Mouse (Mus musculus) lung, postnatal 10 days (tissue): ENCODE measurements at regions not wholly inside any gene's neighbourhood (a gene's known extent, or its start where the extent isn't known, plus 50 kb on each side); places are given as distances from the start of the nearest gene placed in this dataset.
"Not testable (repeated sequence)": the region's sequence is repeated elsewhere in the genome, so short reads cannot be mapped to it uniquely, and the experiment has no call there.

Source experiments
- DNase-seq: peaks from one replicate; pipeline ENCODE4 v3.0.0; 2021

DNA sequence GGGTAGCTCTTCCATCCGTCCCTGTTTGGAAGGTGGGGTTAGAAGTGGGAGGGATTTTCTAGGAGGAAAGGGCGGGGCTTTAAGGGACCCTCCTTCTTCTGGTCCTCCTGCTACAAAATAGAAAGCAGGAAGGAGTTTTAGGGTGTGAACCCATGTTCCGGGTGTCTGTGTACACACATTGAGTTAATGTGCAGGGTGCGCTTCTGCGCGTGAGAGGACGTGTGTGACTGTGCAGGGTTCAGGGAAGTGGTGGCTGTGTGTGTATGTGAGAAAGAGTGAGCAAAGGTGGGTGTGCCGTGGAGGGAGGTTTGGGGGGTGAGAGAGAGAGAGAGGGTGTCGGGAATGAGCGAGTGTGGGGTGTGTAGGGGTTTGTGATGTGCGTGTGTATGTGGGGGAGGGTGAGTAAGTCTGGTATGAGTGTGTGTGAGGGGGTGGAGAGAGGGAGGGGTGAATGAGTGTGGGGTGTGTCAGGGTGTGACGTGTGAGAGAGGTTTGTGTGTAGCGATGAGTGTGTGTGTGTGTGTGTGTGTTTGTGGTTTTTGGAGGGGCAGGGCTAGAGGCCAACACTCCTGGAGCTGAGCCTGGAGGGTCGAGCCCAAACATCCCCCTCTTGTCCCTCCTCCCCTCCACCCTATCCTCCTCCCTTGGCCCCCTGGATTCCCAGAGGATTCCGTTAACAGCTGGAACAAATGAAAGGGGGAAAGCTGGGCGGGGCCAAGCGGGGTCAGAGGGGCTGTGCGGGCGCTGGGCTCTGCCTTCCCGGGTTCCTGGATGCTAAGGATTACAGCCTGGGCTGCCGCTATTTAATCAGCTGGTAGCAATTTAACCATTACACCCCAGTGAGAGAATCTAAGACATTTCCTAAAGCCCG, 95.3 kb upstream of the Med13l start:
- DNase-seq: peak; percentile 81

DNA sequence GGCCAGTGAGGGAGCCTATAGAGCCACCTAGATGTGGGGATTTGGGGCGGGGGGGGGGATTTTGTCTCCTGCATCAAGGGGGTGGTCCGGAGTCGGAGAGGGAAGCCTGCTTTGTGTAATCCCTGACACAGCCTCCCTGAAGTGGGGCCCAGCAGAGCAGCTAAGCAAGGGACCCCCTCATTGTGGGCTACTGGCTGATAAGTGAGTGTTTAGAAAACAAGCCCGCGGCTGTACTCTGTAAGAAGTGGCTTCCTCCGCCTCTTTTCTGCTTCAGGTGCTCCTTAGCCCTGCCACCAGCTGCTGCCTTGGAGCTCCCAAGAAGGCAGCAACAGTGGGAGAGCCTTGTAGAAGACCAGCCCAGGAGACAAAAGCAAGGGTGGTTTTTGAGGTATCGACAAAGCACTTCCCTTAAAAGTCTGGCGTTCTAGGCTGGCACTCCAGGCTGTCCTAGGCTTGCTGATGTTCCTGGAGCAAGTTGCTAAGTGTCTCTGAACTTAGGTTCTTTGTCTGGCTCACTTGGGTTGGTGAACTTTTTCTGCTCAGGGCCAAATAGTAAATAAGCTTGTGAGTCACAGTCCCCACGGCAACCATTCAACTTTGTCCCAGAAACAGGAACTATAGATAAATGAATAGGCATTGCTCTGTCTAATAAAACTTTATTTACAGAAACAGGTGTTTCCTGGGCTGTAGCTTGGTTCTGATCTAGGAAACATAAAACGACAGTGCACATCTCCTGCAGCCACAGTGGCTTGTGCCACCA, 94.3 kb upstream of the Med13l start:
- no peak for DNase-seq

DNA sequence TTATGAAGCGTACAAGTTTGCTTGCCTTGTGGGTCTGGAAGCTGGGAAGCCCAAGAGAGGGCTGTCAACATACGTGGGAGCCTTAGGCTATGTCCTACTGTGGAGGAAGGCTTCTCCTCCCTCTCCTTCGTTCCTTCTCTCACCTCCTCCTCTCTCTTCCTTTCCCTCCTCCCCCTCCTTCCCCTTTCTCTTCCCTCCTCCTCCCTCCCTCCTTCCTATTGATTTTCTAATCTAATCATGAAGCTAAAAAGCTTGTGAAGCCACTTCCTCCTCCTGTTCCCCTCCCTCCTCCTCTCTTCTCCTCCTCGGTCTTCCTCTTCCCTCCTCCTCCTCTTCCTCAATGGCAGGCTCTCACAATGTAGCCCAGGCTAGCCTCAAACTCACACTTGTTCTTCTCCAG, 91.7 kb upstream of the Med13l start:
- no peak for DNase-seq

DNA sequence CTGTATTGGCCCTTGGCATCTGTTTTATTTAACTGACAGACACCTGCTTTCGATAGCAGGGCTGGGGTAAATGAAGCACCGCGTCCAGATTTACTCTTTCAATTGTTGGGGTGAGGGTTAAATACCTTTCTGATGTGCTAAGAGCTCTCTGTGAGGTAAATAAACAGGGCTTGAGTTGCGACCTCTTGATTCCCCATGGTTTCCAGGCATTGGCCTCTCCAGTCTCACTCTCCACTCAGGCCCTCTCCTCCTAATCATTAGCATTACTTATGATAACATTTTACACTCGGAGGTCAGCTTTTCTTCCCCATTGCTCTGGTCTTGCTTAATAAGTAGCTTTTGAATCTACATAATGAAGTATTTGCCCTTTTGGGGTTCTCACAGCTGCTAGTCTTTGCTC, 88.9 kb upstream of the Med13l start:
- DNase-seq: no peak

DNA sequence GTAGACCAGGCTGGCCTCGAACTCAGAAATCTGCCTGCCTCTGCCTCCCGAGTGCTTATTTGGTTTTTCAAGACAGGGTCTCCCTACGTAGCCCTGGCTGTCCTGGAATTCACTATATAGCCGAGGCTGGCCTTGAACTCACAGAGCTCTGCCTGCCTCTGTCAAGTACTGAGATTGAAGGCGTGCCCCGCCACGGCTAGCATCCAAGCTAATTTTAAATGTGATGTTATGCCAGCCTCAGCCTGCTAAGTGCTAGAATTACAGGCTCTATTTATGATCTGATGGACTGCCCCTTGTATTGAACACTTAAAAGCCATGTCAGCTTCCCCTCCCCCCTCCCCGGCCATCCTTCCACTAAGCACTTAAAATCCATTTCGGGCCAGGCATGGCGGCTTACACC, 88.2 kb upstream of the Med13l start:
- no peak for DNase-seq

DNA sequence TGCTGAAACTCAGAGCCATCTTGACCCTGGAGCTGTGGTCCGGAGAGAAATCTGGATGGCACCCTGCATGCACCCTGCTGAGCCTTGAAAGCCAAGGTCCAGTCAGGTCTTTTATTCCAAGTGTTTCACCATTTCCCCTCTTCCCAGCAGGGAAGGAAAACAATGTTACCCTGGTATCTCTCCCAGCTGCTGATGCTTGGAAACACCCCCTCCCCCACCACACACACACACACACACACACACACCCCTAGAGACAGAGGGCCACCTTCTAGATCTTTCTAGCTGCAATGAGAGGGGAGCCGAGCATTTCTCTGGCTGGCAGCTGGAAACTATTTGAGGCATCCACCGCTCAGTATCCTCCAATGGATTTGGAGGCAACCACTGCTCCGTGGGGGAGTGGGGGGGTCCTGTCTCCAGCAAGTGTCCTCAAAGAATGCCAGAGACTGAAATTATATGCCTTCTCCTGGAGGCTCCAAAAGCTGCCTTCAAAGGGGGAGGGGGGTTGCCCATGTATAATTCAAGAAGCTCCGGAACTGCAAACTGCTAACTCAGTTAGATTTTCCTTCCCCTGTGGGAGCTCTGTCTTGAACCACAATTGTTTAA, 87.2 kb upstream of the Med13l start:
- DNase-seq: no peak

DNA sequence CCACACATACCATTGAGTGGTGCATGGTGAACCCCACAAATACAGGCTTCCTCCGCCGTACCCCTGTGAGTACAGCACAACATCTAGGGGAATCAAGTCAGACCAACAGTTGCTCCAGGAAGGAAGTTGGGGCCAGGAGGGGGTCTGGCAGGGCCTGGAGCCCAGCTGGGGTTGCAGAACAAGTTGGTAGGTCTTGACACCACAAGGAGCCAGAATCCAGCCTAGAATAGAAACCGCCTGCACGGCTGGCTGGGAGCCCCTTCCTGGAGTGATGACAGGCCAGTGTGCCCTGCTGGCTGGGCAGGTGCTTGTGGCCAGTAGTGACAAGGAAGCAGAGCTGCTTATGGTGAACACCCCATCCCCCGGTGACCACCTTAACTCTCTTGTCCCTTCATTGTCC, 83.9 kb upstream of the Med13l start:
- no peak for DNase-seq

DNA sequence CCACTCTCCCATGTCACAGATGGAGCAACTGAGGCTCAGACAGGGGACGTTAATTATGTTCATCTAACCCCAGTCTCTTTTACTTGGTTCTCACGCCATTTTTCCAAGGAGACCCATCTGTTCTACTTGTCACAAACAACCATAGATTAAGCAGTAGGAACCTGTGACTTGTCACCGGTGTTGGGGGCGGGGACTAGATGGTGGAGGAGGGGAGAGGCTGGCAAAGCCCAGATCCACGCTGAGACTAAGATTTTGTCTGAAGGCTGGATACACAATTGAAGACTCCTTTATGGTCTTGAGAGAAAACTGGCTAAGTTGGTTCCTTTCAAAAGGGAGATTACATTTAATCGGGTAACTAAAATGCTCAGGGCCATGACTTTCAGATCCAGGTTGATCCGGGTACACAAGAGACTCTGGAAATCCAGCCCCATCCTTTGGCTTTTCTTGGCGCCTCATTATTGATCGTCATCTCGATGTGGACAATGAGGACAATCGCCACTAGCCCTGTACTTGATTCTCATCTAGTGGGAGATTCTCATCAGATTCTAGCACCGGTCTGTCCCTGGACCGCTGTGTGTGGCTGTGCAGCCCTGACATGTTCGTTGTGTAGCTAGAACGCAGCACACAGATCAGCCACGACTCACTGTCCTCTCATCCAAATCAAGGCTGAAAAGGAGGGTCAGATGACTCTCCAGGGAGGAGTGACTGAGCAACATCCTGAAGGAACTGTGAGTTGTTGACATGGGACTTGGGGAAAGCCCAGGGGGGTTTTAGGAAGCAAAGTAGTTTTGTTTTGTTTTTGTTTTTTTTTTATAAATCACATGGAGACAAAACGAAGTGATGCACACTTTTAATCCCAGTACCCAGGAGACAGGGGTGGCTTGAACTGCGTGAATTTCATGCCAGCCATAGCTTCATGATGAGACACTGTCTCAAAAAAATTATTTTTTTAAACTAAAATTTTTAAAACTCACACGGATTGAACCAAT, 83.1 kb upstream of the Med13l start:
- no peak for DNase-seq

DNA sequence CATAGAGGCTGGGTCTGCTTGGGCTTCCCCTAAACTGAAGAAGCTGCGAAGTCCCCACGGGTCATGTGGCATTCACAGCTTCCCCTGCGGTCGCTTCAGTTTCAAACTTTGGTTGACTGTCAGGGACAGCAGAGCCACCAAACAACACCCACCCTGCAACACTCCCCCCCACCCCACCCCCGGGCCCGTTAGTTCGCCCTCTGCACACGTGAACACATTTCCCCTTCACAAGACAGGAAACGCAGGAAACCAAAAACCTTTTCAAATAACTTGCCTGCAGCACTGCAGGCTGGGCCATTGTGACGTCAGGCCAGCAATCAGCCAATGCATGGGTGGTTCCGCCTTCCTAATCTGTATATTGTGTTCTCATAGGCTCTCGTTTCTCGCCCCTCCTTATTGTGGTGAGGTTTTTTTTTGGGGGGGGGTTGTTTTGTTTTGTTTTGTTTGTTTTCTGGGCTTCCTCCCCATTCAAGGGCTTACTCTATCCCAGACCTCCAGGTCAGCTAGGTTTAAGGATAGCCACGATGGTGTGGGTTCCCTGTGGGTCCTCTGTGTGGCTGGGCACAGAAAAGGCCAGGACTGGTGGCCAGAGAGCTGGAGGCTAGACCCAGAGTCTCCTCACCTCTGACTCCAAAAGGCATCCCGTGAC, 82.2 kb upstream of the Med13l start:
- peak; percentile 86 for DNase-seq

DNA sequence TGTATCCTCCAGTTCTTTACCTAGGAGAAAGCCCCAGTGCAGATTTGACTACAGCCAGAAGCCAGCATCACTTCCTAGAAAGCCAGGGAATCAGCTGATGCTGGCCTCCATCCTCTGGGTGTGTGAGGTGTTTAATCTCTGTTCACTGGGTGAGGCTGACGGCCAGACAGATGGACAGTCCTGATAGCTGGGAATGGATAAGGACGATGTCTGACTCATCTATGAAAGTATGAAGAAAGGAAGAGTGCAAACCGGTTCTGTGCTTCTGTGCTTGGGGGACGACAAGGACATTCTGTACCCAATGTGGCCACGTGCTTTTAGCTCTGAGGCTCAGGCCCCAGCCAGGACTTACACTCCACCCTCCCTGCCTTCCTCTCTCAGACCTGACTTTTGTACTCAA, 80.5 kb upstream of the Med13l start:
- DNase-seq: no peak

DNA sequence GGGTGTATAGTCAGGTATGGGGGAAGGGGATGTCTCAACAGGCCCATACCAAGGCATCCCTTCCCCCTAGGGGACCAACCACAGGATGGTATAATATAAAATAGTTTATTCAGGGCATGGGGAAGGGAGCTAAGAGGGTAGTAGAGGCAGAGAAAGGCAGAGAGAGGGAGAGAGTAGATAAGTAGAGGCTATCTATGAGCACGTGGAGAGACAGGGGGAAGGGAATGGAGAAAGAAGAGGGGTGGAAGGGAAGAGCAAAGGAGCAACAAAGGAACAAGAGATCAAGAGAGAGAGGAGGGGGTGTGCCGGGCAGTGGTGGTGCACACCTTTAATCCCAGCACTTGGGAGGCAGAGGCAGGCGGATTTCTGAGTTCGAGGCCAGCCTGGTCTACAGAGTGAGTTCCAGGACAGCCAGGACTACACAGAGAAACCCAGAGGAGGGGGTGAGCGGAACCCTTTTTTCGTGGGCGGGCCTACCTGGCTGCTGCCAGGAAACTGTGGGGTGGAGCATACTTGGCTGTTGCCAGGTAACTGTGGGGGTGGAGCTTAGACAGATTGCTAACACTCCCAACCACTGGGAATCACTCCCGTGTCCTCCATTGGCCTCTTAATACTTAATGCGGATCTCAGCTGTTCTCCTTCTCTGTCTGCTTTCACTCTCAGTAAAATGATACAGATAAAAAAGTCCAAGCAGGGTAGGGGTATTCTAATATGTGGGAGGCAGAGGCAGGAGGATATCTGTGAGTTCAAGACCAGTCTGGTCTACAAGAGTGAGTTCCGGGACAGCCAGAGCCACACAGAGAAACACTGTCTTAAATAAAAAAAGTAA, 79.3 kb upstream of the Med13l start:
- DNase-seq: no peak

DNA sequence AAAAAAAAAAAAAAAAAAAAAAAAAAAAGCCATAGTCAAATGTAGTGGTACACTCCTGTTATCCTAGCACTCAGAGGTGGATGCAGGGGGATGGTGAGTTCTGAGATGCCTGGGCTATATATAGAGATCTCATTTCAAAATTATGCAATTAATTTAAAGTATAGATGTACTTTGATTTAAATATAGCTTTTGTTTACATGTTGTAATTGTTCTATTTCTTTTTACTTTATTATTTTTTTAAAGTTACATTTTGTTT, 78.8 kb upstream of the Med13l start:
- no peak for DNase-seq

DNA sequence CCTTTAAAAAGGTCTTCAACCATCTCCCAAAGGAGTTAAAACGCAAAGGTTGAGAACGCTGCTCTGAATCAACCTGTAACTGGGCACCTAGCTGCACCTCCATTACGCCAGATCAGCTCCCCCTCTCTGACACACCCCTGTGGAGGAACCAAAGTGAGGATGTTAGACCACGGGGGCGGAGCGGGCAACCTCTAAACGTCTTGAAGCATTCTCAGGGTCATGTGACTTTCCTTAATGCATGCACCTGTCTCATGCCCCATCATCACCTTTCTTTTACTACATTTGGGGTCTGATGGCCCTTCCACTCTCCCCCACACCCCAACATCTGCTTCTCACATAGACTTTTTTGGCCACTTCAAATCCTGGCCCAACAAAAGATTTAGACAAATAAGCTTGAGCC, 77.9 kb upstream of the Med13l start:
- DNase-seq: no peak

DNA sequence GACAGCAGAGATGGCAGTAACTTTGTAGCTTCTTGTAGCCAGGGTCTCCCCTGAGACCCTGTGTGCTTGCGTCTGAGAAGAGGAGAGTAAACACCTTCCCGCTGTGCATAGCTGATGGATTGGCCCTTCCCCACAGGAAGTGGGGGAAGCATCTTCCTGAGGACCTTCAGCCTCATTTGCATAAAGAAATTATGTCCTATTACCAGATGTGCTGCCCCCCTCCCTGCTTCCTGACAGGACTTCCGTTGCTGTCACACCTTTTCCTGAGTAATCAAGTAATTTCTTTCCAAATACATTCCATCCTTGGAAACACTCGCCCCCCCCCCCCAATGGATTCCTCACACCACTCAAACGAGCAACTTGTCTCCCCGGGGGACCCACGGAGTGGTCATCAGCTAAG, 77.5 kb upstream of the Med13l start:
- DNase-seq: no peak

DNA sequence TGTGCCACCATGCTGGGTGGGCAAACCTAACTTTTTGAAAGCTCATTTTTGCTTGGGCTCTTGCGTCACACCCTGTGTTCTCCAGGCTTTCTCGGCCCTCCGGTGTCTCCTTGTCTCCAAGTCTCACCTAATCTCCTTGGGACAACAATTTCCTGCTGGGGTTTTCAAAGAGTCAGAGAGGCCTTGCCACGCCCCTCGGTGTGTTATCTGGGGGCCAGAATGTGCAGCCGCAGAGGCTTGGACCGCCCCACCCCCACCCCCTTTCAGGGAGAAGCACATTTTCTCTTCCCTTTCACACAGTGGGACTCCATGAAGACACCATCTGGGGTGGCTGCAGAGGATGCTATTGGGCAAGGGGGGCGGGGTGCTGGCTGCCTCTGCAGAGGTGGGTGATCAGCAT, 76.9 kb upstream of the Med13l start:
- DNase-seq: no peak

DNA sequence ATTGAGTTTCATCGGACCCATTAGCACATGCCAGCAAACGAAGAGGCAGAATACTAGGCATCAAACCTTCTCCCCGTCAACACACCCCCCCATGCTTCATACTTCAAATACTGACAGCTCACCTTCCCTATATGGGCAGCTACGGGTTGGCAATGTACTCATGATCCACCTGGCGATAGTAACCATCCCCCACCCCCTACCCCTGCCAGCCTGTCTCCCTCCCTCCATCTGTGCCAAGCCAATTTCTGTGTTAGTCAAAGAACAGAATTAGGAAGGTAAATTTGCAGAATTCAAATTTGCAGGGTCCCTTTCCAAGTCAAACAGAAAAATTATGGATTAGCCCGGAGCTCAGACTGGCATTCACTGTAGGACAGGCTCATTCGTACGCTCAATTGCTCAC, 75.3 kb upstream of the Med13l start:
- no peak for DNase-seq

DNA sequence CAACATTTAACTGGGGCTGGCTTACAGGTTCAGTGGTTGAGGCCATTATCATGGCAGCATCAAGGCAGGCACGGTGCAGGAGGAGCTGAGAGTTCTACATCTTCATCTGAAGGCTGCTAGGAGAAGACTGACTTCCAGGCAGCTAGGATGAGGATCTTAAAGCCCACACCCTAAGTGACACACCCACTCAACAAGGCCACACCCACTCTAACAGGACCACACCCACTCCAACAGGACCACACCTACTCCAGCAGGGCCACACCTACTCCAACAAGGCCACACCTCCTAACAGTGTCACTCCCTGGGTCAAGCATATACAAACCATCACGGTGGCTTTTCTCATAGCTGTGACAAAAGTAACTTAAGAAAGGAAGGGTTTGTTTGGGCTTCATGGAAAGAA, 68.0 kb upstream of the Med13l start:
- not testable (repeated sequence) for DNase-seq

DNA sequence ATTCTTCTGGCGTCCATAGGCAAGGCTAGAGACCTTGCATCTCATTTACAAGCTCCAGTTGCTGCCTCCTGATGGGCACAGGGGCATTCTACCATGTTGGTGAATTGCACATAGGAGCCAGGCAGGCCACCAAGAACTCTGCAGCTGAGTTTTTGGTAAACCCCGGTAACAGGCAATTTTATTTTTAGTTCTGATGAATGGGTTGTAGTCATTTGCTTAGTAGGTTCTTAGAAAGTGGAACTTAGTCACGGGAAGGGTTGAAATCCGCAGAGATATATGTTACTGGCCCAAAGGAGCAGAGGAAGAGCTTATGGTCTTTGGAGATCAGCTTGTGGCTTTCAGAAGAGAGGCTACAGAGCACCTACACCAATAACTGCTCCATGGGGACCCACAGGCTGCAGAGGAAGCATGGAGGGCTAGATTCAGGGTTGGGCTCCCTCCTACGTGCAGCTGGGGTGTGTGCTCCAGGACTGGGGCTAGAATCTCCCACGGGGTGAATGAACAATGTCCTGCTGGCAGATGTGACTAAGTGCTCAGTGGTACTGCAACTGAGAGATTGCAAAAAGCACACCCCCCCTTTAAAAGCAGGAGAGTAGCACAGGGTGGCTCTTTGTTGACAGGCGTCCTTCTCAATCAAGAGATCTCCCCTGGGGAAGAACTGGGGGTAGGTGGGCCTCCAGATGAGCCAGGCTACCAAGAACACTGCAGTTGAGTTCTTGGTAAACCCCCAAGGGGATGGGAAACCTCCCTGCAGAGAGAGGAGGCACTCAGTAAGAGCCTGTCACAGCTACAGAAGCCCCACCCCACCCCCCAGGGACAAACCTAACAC, 65.6 kb upstream of the Med13l start:
- DNase-seq: no peak

DNA sequence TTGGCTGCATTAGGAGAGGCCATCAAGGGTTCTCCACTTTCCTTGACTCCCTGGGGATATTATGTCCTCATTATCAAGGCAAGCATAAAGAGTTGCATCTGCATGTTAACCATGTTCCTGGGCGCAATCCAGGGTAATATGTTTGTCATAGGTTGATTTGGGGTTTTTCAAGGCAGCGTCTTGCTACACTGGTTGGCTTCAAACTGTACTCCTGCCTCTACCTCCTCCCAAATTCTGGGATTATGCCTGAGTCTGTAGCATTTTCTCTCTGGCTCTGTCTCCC, 65.1 kb upstream of the Med13l start:
- DNase-seq: no peak

DNA sequence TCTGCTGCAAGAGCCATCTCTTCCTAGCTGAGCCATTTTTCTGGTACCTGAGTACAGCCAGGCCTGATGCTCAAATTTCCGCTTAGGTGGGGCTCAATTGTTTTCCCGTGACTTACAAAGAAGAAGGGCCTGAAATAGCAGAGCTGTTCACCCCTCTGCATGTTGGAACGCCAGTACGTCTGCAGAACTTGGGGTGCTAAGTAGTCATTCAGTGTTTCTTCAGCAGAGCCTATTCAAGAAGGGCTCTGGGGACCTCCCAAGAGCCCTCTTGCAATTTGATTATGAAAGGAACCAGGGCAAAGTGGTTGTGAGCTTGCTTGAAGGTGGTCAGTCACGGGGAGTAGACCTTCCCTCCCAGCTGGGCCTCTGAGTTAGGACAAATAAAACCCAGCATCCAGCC, 58.9 kb upstream of the Med13l start:
- DNase-seq: no peak

DNA sequence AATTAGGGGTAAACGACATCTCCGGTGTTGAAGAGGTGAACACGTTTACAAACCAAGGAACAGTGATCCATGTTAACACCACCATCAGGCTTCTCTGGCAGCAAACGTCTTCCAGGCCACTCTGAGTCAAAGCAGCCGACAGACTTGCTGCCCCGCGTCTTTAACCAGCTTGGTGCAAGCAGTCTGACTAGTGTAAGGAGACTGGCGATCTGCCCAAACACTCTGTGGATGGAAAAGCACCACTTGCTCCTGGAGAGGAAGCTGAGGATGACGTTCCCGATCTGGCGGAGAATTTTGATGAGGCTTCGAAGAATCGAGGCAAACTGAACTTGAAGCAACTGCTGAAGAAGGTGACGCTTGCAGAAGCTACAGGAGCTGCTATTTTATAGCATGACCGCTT, 57.5 kb upstream of the Med13l start:
- DNase-seq: peak; percentile 75
